In genomic region chr3:121953049-121953432, GRCm38 (mm10) we compare ENCODE assay signal across 8 mouse cellular contexts. TPM values are rescaled to one million over a fixed set of nuclear protein-coding genes. Genes with fewer than 3 reads are reported as not detected.
A peak's percentile ranks its signal among the peaks of the same experiment; 100 is the strongest.
DNase-seq lines count a peak whose midpoint lies in the region; ATAC-seq lines count a peak whose summit lies in the region.

No protein-coding gene starts in this region.

- peak overlapping the region; percentile 64 for H3K9ac ChIP-seq in hindbrain, embryonic 14.5 days

- H3K36me3 ChIP-seq in hindbrain, embryonic 14.5 days (replicated peaks; ENCODE audit: control insufficient read depth, insufficient read depth): no peaks in the 10 kb centered on the region

- peak overlapping the region; percentile 81 for H3K4me2 ChIP-seq in hindbrain, embryonic 14.5 days (replicated peaks)

- no peaks in the 10 kb centered on the region for H3K9me3 ChIP-seq in hindbrain, embryonic 14.5 days (ENCODE audit: control insufficient read depth, low read length)

- peaks cover 34% of the 10 kb centered on the region for H3K27me3 ChIP-seq in hindbrain, embryonic 14.5 days (ENCODE audit: control insufficient read depth, insufficient read depth, low read length)

- no peaks in the 10 kb centered on the region; the same call in 1 of the 2 replicates for H3K4me1 ChIP-seq in hindbrain, embryonic 14.5 days (replicated peaks; ENCODE audit: control insufficient read depth, insufficient read depth, low read length)

- no peak overlapping the region for H3K27ac ChIP-seq in hindbrain, embryonic 14.5 days

- DNase-seq in WW6 (ENCODE audit: low read depth, low spot score): peak; percentile 48
- peak; percentile 51 to 72 for DNase-seq in cerebellum, postnatal 36 days
- peak; percentile 79 for DNase-seq in gastrocnemius, adult 18-20 months (ENCODE audit: low spot score)
- peak; percentile 63 for DNase-seq in hindbrain, embryonic 14.5 days (ENCODE audit: low spot score)
- peak; percentile 54 to 55 for DNase-seq in layer of hippocampus, postnatal 25 days (ENCODE audit: extremely low spot score in 1 of 2, low spot score in 1 of 2)
- DNase-seq in lung, postnatal 14 days: peak; percentile 96
- peak; percentile 82 for DNase-seq in retina, embryonic 14.5 days (ENCODE audit: low spot score)
- peak; percentile 59 for DNase-seq in thymus, postnatal 25 days

- peak overlapping the region; percentile 70 for H3K4me3 ChIP-seq in hindbrain, embryonic 14.5 days (replicated peaks; ENCODE audit: low read length)

- ATAC-seq in hindbrain, embryonic 14.5 days (ENCODE audit: low FRiP score): peak; percentile 89

- WGBS in hindbrain, embryonic 14.5 days: 0% methylated on average over 24 of the region's 44 CpGs

RNA-seq across cellular contexts. Expression of gene Arhgap29, which starts 0.7 kb away (rescaled TPM):
- 10 to 100 TPM in 1 of 2 experiments, 1 to 10 TPM in 1; 9.0 to 18.0 TPM for total RNA-seq in gastrocnemius, adult 18-20 months (2021)
- 36.7 and 39.3 TPM in 2 replicates for polyA plus RNA-seq in hindbrain, embryonic 14.5 days (2014; fragmentation: Nextera tagmentation; extraction: Ambion mirVana)
- total RNA-seq in layer of hippocampus, postnatal 25 days (2021): 10 to 100 TPM; 15.9 to 18.4 TPM
